Mouse (Mus musculus): ENCODE results near the gene P2ry2. TPM values are rescaled to one million over a fixed set of nuclear protein-coding genes. Genes with fewer than 3 reads are reported as not detected.

Gene P2ry2
- total RNA-seq, 2 experiments from 2014 or later: 19.5 to 20.1 TPM

Other genes with a start within 250 kb of the P2ry2 start
- 1 to 10 TPM; 4.5 to 5.4 TPM for gene Relt, start 149.4 kb downstream of the P2ry2 start, total RNA-seq (2021)
- gene Arhgef17, start 80.8 kb downstream of the P2ry2 start, total RNA-seq (2021): 10 to 100 TPM; 23.6 to 24.8 TPM
- gene P2ry6, start 38.2 kb downstream of the P2ry2 start, total RNA-seq (2021): 1 to 10 TPM; 3.2 TPM
- gene Fchsd2, start 80.0 kb upstream of the P2ry2 start, total RNA-seq (2021): 10 to 100 TPM; 18.3 to 22.5 TPM